Mouse (Mus musculus) A20 (cell line): ENCODE results near the gene Cdc42ep4.

Experiments
- DNase-seq: peaks from one replicate; pipeline ENCODE4 v3.0.0-alpha.2; 2011; ENCODE audit warnings: low read depth, low spot score

The Cdc42ep4 gene

DNA sequence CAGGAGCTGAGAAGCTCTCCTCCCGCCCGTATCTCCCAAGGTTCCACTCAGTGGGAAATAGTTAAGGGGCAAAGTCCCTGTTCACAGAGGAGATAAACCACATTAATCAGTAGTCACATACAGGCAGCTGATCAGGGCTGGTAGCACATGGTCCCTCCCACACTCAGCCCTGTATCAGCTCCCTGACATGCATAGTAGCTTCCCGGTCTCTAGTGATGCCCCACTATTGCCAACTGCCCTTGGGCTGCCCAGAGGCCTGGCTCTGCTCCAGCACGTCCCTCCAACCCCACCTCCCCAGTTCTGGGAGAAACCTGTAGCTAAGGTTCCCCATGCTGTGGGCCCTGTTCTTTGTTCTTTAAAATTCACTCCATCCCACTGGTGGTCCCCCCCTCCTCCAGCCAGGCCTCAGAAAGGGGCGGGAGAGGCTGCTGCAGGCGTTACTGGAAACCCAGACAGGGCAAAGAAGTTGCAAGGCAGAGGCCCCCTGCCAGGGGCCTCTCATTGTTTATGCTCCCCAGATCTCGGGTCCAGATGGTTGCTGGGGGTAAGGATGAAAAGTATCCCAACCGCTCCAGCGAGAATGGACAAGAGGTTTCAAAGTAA is 1.8 kb downstream of the Cdc42ep4 start:
- no peak for DNase-seq

GRCm38 (mm10) chr11:113748797-113749521 is 2.7 kb downstream of the Cdc42ep4 start:
- no peak for DNase-seq

DNA sequence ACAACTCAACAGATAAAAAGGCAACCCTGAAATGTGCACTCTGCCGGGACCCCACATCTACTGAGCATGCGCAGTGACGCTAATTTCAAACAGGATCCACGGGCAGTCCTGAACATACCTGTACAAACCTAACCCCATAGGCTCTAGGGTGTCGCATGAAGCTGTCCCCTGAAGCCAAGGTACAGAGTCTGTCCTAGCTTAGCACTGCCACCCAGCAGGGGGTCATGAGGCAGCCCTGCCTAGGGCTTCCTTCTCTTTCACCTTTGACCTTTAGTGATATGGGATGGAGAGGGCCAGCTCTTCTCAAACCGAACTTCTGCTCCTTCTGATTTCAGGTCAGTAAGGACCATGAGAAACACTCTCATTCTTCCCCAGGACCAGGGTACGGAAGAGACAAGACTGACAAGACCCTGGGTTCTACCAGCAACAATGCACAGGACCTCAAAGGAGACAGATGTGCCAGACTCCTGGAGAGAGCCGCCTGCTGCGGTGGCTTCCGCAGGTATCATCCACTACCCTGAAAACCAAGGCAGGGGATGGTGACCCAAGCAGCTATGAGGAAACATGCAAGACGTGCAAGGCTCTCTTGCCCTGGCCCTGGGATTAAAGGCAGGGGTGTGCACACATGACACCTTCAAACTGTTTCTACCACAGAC is 3.8 kb downstream of the Cdc42ep4 start:
- DNase-seq = no peak

DNA sequence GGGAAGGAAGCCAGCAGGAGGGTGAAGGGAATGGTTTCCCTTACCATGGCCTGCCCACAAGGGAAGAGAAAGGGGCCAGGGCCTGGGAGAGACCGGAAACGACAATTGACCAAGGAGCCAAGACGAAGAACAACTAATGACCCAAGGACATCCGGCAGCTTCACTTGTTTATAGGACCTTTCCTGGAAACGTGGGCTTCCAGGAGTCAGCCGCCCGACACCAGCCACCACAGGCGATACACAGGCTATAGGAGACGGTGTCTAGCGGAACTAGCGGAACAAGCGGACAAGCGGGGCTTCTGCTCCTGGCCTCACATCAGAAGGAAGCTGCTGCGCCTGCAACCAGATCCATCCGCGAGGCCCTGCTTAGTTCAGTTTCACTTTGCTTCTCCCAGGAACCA is 4.6 kb downstream of the Cdc42ep4 start:
- DNase-seq = no peak

GRCm38 (mm10) chr11:113745961-113746360 is 5.7 kb downstream of the Cdc42ep4 start:
- no peak for DNase-seq

DNA sequence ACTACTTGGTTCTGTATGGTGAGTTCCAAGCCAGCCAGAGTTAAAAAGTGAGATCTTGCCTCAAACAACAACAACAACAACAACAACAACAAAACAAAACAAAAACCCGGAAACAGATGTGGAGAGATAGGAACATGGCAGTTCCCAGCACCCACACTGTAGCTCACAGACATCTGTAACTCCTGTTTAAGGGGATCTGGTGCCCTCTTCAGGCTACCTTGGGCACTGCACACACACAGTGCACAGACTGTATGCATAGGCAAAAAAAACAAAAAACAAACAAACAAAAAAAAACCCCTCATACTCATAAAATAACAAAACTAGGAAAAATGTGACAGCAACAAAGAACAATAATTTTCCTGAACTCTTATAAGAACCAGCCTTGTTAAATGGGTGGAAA is 8.7 kb downstream of the Cdc42ep4 start:
- DNase-seq = no peak

DNA sequence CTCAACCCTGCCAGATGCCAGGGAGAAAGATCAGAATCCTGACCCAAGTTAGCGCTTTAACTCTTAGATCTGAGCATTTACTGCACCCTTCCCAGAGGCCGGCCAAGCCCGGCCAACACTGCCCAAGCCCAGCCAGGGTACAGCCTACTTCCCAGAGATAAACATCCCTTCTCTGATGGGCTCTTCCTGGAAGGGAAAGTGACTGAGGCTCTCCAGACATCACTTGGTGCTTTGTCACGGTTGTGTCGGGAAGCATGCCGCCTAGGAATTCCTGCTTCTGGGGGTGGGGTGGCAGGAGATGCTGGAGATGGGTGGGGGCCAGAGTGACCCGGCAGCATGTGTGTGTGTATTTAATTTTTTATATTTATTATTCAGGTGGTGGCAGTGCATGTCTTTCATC is 11.6 kb downstream of the Cdc42ep4 start:
- DNase-seq = no peak

- DNase-seq = no peak
Measured at GRCm38 (mm10) chr11:113739213-113739612, 12.5 kb downstream of the Cdc42ep4 start.

DNA sequence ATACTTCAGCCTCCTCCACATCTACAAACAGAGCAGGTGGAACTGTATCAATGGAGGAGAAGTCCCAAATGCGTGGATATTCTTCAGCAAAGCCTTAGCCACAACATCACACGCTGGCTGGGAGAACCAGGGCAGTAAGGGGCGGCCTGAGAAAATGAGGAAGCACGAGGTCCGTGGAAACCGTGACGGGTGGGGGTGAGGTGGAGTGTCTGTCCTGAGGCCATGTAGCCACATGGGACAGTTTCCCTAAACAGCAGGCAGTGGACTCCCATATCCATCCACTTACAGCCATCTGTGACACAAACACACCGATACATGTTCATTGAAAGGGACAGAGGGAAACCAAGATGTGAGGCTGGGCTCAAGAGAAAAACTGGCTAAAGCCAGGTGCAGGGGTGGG is 13.8 kb downstream of the Cdc42ep4 start:
- DNase-seq = no peak

DNA sequence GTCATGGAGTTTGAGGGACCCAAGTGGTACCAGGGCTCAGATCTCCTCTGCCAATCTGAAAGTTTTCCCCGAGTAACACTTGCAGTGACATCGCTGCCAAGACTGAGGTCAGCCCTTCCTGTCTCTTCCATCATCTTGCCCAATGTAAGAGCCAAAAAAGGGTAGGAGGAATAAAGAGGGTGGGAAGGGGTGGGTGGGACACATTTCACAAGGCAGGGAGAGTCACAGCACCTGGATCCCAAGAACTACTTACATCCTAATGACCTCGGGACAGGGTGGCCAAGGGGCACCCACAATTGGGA is 14.2 kb downstream of the Cdc42ep4 start:
- no peak for DNase-seq

DNA sequence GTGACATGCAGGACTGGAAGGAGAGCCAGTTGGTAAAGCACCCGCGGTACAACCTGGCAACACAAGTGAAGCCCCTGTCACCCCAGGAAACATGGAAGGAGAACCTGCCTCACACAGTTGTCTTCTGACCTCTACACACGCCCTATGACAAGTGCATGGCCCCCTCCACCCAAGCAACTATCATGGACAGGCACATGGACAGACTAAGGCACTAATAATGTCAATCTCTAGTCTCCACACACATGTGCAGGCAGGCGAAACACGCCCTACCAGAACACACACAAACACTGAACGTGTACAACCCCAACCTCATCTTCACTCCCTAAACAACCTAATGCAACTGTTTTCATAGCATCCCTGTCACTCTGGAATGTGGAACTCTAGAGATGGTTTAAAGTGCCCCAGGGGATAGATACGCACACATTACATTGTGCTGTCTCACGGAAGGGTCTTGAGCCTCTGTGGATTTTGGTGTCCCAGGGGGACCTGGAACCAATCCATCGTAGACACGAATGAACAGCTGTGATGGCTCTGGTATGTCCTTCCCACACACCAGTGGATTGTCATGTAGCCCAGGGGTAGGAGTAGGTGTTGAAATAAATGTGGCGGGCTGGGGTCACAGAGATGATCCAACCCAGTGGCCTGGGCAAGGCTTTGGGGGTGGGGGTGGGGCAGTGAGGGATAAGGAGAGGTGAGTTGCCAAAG is 14.7 kb downstream of the Cdc42ep4 start:
- DNase-seq = no peak

GRCm38 (mm10) chr11:113735151-113735550 is 16.5 kb downstream of the Cdc42ep4 start:
- no peak for DNase-seq

DNA sequence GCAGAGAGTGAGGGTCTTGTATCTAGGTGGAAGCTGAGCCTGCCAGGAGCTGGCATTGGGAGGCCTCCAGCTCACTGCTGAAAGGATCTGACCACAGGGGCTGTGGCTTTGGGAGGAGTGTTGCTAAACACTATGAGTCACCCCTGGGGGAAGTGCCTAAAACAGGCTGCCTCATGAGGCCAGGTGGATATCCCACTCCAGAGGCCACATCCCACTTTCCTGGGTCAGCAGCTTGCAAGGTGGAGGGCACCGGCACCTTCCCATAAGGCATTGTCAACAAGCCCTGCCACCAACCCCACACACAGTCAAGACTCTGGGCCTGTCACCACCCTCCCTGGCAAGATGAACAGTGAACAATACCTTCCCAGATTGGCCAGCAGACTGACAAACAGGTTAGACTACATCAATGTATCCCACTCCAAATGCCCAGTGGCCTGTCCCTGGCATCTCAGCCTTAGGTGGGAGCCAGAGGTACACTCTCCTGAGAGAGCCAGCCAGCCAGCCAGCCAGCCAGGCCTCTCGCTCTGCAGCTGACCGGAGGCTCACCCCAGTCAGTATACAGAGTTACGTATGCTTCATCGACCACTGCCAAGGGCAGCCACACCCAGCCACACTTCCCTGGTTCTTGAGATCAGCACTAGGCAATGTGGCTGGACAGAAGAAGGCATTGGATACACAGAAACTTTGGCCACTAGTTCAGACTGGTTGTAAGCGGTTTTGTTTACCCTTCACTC is 17.9 kb downstream of the Cdc42ep4 start:
- DNase-seq = no peak

GRCm38 (mm10) chr11:113731945-113732612 is 19.6 kb downstream of the Cdc42ep4 start:
- DNase-seq = no peak

- no peak for DNase-seq
Measured at GRCm38 (mm10) chr11:113730879-113731278, 20.8 kb downstream of the Cdc42ep4 start.

DNA sequence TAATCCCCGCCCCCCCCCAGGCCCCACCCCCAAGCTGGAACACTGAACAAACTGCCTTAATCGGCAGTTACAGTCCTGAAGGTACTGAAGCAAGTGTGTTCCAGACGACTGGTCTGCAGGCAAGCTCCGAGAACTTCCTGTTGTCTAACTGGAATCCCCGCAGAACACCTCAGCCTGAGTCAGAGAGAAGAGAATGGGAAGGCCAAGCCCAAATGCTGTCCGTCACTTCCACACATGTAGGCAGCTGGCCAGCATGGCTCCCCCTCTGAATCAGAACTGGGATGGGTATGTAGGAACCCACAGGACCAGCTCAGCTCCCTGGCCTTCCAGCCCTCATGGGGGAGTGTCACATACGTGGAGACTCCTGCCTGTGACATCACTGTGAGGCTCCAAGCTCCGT is 21.8 kb downstream of the Cdc42ep4 start:
- DNase-seq = no peak

DNA sequence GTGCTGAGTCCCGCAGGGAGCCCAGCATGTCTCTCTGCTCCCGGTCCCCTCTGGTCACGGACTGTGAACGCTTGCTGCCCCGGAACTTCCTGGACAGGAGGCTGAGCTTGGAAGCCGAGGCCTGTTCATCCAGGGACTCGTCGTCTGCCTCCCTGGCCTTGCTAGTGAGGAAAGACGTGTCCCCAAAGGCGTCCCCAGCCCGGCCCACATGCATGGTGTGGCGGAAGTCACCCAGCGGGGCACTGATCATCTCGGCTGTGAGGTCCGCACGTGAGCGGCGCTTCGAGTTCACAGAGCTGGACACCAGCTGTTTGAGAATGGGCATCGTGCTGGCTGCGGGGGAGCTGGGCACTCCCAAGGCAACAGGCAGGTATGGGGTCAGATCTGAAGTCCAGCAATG is 22.4 kb downstream of the Cdc42ep4 start:
- no peak for DNase-seq

- DNase-seq = no peak
Measured at GRCm38 (mm10) chr11:113727992-113728391, 23.7 kb downstream of the Cdc42ep4 start.

- DNase-seq = no peak
Measured at GRCm38 (mm10) chr11:113726994-113727888, 24.4 kb downstream of the Cdc42ep4 start.
